Mouse (Mus musculus): ENCODE results near the gene Hecw2.
A peak's percentile ranks its signal among the peaks of the same experiment; 100 is the strongest.

Gene Hecw2

DNA sequence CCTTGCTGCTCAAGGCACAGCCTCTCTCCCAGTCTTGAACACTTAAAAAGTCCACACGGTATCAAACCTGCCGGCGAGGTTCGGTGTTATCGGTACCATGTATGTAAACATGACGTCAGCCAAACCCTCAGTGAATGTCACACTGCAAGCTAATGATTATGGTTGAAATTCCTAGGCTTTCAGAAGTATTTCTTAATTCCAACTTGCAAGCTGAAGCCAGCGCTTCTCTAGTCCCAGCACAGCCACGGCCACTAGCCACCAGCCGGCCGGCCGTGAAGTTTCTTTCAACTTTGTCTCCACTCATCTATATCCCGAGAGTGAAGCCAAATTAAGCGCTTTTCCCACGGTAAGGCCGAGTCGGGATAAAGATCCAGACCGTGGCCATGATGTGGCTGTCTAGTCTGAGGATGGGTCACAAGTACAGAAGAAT lies 410.7 kb downstream of the Hecw2 start:
- peak; percentile 51 for DNase-seq (ENCODE audit: low read depth)

DNA sequence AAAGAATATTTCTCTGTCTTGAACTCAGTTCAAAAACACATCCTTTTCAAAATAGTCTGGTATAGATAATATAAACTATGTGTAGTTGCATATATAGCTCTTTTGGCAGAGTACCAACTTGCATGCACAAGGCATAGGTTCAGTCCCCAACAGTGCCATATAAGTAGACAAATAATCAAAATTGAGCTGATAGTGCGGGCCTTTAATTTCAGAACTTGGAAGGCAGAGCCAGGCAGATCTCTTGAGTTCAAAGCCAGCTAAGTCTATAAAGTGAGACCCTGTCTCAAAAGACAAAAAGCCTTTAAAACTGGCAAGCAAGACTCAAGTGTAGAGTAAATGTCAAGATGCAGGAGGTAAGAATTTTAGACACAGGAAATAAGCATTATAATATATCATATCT lies 412.0 kb downstream of the Hecw2 start:
- no peak for DNase-seq (ENCODE audit: low read depth)

DNA sequence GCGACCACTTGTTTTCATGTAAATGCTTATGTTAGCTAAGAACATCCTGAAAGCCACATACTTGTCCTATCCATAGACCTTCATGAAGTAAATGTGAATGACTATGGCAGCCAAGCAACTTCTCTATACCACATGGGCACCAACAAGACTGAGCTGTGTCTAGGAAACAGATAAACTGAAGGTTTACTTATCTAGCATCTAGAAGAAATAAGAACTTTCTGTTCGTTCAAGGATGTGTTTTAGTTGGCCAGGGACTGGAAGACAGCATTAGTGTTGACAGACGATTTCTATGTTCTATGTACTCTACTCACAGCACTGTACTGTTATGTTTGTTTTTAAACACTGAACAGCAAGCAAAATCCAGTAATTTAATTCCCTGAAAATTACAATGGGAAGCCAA lies 412.9 kb downstream of the Hecw2 start:
- no peak for DNase-seq (ENCODE audit: low read depth)

- no peak for DNase-seq (ENCODE audit: low read depth)
Measured at GRCm38 (mm10) chr1:53781311-53781710, 413.7 kb downstream of the Hecw2 start.

- no peak for DNase-seq (ENCODE audit: low read depth)
Measured at GRCm38 (mm10) chr1:53776176-53776905, 418.6 kb downstream of the Hecw2 start.

GRCm38 (mm10) chr1:53775545-53775944 lies 419.4 kb downstream of the Hecw2 start:
- no peak for DNase-seq (ENCODE audit: low read depth)

- no peak for DNase-seq (ENCODE audit: low read depth)
Measured at GRCm38 (mm10) chr1:53775036-53775435, 419.9 kb downstream of the Hecw2 start.

DNA sequence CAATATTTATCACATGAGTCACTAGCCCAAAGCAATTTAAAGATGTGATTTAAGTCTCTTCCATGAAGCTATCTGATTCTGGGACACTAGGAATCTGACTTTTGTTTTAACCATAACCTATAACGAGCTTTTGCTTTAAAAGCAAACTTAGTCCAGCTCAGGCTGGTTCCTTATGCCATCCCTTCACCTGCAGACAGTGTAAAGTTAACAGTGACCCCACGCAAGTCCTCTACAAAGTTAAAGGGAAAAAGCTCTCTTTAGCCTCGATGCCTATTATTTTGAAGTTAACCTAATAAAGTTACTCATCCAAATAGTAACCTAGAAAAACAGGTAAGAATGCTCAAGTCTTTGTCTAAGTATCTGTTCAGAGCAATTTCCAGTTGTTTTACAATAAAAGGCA lies 420.4 kb downstream of the Hecw2 start:
- no peak for DNase-seq (ENCODE audit: low read depth)

DNA sequence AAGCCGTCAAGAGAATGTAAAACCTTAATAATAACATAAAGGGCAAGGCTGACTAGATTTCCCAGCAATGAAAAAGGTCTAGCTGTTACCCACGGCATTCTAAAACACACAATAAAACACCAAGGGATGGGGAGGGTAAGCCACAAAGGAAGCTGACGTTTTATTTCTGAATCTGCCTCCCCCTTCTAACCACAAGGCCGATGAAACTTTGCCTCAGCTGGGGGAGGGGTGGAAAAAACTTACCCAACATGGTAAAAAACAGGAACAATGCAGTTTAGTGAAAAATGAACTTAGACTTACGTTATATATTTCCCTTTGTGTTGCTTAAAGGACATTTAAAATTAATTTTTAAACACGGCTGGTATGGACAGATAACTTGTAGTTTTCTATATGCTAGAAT lies 421.0 kb downstream of the Hecw2 start:
- DNase-seq (ENCODE audit: low read depth): peak; percentile 11

- no peak for DNase-seq (ENCODE audit: low read depth)
Measured at GRCm38 (mm10) chr1:53772967-53773366, 422.0 kb downstream of the Hecw2 start.

DNA sequence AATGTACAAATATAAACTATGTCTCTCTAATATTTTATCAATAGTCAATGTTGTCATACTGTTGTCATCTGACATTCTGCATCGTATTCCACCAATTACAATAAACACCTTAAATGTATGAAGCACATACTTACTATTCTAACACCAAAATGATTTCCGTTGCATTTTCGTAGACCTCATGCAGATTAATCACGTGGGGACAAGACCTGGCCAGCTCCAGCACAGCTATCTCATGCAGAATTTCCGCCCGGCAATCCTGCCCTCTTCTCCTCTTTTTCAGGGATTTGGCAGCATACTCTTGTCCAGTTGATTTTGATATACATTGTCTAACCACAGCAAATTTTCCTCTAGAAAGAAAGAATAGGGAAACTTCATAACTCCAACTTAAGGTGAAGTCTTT lies 423.5 kb downstream of the Hecw2 start:
- DNase-seq (ENCODE audit: low read depth): no peak

- DNase-seq (ENCODE audit: low read depth): no peak
Measured at GRCm38 (mm10) chr1:53766112-53766511, 428.9 kb downstream of the Hecw2 start.

GRCm38 (mm10) chr1:53757316-53757715 lies 437.7 kb downstream of the Hecw2 start:
- DNase-seq (ENCODE audit: low read depth): no peak

All from c-Kit-positive CD71-positive TER-119-negative erythroid progenitor cells, embryonic 14.5 days (primary cell).